Comparison of ENCODE assay signal across 18 mouse cellular contexts in the genomic region with DNA sequence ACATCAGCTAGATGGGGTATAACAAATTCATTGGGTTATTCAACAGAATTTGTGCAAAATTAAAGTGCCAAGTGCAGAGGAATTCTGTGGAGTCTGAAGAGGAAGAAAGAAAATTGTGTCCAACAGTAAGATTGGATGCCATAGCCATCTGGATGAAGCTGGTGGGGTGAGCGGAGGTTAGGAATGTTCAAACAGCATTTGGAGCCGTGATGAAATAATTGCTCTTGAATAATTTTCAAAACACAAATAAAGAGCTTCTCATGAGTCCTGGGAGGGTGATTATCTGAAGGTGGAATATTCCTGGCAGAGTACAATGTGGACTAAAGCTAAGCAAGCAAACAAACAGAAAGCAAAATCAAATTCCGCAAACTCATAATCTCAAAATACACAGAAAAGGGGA.
DNase-seq lines count a peak whose midpoint lies in the region; TF ChIP-seq lines count a peak whose summit lies in the region.
"Had no signal": no experiment of that assay in that cellular context is flagged by ENCODE, and none has a peak within 500 bp of the region (broad histone marks: within the 10 kb centered on the region; RNA-seq: fewer than 3 reads in every experiment).

No protein-coding gene starts in this region.

- no peak for TF ChIP-seq POLR2A in lung, adult 2 months (IDR thresholded peaks at IDR 0.05; ENCODE audit: borderline replicate concordance, extremely low read depth, low read depth, low read length)

- H3K4me1 ChIP-seq in lung, adult 2 months (ENCODE audit: control insufficient read depth, insufficient read depth, low read length): no peaks in the 10 kb centered on the region
- H3K4me1 ChIP-seq: embryonic facial prominence, embryonic 12.5 days; embryonic facial prominence, embryonic 15.5 days; hindbrain, embryonic 12.5 days; hindbrain, embryonic 15.5 days had no signal

- peak; percentile 26 to 27 for DNase-seq in cerebellum, adult 18-20 months
- no peak for DNase-seq in cerebellum, postnatal 14 days
- peak; percentile 45 for DNase-seq in cerebellum, adult 9-11 months
- DNase-seq in cerebellum, postnatal 25 days: no peak
- peak; percentile 23 for DNase-seq in lung, postnatal 25 days (ENCODE audit: low spot score)
- no peak for DNase-seq in lung, adult 2 months
- peak; percentile 68 for DNase-seq in brain, adult 2 months (ENCODE audit: low read depth, low spot score)
- DNase-seq in spleen, adult 12 weeks (ENCODE audit: low spot score): no peak
- DNase-seq: adrenal gland, adult 8-10 months; adrenal gland, postnatal 25 days; forebrain, postnatal 0 days; gastrocnemius, adult 2 months; gastrocnemius, postnatal 14 days; heart, adult 11 months had no signal

- TF ChIP-seq CTCF in lung, adult 2 months (IDR thresholded peaks at IDR 0.05; ENCODE audit: insufficient read depth, low read length): no peak

- 68% methylated on average over 3 of the region's 3 CpGs for WGBS in lung, adult 2 months

- no peak overlapping the region for H3K4me3 ChIP-seq in lung, adult 2 months (replicated peaks; ENCODE audit: extremely low read depth, low read depth, low read length)
- H3K4me3 ChIP-seq: embryonic facial prominence, embryonic 12.5 days; embryonic facial prominence, embryonic 15.5 days; gastrocnemius, adult 2 months; hindbrain, embryonic 12.5 days; hindbrain, embryonic 15.5 days had no signal

Comparison
In these comparisons a context has a peak if more than half of its experiments do, and no peak if none do; other contexts are left out.
1. DNase-seq: peak in cerebellum, adult 18-20 months (2 of 2), cerebellum, adult 9-11 months (single experiment), lung, postnatal 25 days (single experiment) and brain, adult 2 months (single experiment); none in cerebellum, postnatal 14 days (0 of 2), cerebellum, postnatal 25 days (0 of 2), lung, adult 2 months (single experiment) and spleen, adult 12 weeks (single experiment).